Mouse (Mus musculus): ENCODE measurements around the gene Fam198a.
"Not testable (repeated sequence)": the region's sequence is repeated elsewhere in the genome, so short reads cannot be mapped to it uniquely, and the experiment has no call there.

Gene Fam198a

GRCm38 (mm10) chr9:122018782-122019395, 68.1 kb downstream of the Fam198a start:
- no peak for DNase-seq (ENCODE audit: extremely low read depth, low read depth, low spot score)

DNA sequence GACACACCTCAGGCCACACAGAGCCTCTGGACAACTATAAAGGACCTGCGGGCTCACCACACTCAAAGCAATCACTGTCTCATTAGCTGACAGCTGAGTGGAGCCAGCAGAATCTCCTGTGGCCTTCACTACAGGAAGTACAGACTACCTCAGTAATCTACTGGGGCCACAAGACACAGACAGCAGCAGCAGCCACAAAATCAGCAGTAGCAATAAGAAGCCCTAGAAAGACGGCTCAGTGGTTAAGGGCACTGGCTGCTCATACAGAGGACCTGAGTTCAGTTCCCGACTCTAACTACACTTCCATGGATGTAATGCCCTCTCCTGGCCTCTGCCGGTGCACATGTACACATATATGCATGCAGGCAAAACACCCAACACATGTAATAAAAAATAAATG, 69.5 kb downstream of the Fam198a start:
- DNase-seq (ENCODE audit: extremely low read depth, low read depth, low spot score), result no peak

- not testable (repeated sequence) for DNase-seq (ENCODE audit: extremely low read depth, low read depth, low spot score)
Observed at GRCm38 (mm10) chr9:122021171-122021570, 70.4 kb downstream of the Fam198a start.

GRCm38 (mm10) chr9:122021581-122021980, 70.8 kb downstream of the Fam198a start:
- DNase-seq (ENCODE audit: extremely low read depth, low read depth, low spot score), result no peak

GRCm38 (mm10) chr9:122022776-122023175, 72.0 kb downstream of the Fam198a start:
- DNase-seq (ENCODE audit: extremely low read depth, low read depth, low spot score), result no peak

DNA sequence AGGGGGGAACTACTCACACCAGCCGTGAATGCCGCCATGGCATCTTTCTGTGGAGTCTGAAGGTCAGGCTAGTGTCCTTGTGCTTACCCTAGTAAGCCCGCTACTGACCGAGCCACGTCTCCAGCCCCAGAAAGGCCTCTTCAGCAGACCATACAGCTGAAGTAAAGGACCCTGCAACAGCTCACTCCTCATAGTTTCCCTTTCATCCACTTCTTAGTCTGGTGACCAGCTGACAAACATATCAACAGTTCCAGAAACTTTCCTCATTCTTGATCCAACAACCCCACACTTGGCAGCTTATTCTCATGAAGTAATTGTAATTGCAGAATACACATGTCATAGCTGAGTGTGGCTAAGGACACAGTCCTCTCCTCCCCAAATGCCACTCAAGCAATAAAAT, 73.1 kb downstream of the Fam198a start:
- peak; percentile 10 for DNase-seq (ENCODE audit: extremely low read depth, low read depth, low spot score)

DNA sequence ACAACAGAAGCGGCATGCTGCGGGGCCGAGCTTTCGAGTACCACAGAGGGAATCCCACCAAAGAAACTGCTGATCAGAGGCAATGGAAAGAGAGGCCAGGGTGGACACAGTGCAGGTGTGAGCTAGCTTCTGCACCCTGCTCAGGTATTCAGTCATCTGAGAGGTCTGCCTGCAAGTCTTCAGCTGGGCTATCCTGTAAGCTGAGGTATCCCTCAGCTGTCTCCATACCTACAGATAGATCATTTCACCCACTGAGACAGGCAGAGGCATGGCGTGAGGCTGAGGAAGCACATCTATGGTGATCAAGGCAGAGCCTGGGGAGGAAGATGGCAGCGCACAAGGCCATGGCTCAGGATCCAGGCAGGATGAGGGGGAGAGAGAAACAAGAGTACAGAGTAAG, 73.6 kb downstream of the Fam198a start:
- no peak for DNase-seq (ENCODE audit: extremely low read depth, low read depth, low spot score)

GRCm38 (mm10) chr9:122025855-122026590, 75.2 kb downstream of the Fam198a start:
- DNase-seq (ENCODE audit: extremely low read depth, low read depth, low spot score), result no peak

GRCm38 (mm10) chr9:122027081-122027913, 76.5 kb downstream of the Fam198a start:
- no peak for DNase-seq (ENCODE audit: extremely low read depth, low read depth, low spot score)

DNA sequence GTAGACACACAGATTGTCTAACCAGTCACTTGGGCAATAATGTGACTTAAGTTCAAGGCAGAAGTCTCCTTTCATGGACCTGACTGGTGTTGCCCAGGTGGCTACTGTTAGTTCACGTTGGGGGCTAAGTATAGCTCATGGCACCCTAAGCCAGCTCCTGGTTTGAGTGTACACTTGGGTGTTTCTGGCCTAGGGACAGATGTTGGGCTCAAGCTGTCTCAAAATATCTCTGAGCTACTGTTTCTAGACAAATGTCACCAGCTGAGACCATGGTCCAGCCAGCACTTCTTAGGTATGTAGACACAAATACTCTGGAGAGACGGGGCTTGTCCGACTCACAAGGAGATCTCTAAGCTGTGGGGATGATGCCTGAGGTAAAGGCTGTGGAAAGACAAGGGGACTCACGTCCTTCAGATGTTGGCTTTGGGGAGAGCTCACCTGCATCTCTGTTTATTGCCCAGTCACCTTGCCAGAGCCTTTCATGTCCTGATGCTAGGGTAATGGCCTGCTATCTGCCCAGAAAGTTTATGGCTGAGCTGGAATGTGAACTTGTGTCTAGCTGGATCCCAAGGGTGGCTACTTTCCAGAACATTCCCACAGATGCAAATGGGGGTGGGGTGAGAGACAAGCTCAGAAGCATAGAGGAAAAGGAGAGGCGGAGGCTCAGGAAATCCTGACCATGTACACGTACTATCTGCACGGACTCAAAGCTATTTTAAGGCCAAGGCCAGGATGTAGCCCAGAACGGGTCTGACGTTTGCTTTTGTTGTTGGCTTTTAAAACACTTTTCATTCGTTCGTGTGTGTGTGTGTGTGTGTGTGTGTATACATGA, 77.3 kb downstream of the Fam198a start:
- no peak for DNase-seq (ENCODE audit: extremely low read depth, low read depth, low spot score)

DNA sequence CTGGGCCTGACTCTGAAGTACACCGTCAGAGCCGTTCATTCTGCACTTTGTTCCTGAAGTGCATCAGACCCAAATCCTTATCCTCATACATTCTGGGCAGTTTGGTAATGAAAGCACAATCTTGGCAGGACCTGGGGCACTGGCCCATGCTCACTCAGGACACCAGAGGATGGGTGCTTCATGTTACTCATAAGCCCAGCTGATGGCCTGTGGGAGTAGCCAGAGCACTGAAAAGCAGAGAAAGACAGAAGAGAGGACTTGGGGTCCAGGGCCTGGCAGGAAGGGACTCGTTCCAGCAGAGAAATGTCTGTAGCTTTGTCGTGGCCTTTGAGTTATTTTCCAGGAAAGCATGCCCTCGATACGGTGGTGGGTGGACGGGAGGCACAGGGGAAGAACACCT, 79.0 kb downstream of the Fam198a start:
- DNase-seq (ENCODE audit: extremely low read depth, low read depth, low spot score), result no peak
